Mouse (Mus musculus) liver, embryonic 14.5 days (tissue): ENCODE results near the gene Olfr97.

Source experiments
- CTCF ChIP-seq: IDR thresholded peaks from 2 replicates; pipeline ENCODE4 v1.5.1; 2016; ENCODE audit warnings: antibody characterized with exemption, low read depth, control low read depth
- EP300 ChIP-seq: IDR thresholded peaks from 2 replicates; pipeline ENCODE4 v1.6.1; 2016; ENCODE audit warnings: antibody characterized with exemption, low read depth

DNA sequence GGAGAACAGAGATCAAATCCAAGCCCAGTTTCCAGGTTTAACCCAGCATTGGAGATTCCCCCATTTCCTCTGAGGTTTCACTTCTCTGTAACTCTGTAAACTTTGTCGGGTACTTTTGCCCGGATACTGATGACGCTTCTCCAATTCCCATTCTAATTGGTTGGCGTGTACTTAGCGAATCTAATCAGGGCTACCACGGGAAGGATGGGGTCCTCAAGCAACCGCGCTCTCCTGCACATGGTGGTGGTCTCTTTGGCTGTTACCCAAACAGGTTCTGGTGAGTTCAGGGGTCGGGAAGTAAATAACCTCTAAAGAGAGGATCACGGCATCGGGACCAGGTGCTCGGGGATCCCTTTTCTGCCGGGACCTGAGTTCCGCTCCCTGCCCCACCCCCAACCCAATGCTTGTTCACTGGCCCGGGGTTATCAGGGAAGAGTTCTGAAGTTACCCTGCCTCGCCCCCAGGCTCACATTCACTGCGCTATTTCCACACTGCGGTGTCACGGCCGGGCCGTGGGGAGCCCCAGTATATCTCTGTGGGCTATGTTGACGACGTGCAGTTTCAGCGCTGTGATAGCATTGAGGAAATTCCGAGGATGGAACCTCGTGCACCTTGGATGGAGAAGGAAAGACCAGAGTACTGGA lies 33.0 kb upstream of the Olfr97 start, which contains the start of gene H2-M3:
- TF ChIP-seq CTCF = no peak
- no peak for TF ChIP-seq EP300
